Mouse (Mus musculus) C2C12 (cell line): Measurements from ENCODE around the gene Gm43738. TPM values are rescaled to one million over a fixed set of nuclear protein-coding genes. Genes with fewer than 3 reads are reported as not detected.

Experiments
- H3K27me3 ChIP-seq: one replicate; pipeline ENCODE4 v1.6.1; 2011; ENCODE audit not compliant: control insufficient read depth, insufficient read depth, insufficient read length
- H3K36me3 ChIP-seq: one replicate; pipeline ENCODE4 v1.6.1; 2011; ENCODE audit not compliant: control insufficient read depth, insufficient read depth
- H3K4me3 ChIP-seq: one replicate; pipeline ENCODE4 v1.5.1; 2011; ENCODE audit warnings: mild to moderate bottlenecking, control low read depth; ENCODE audit not compliant: poor library complexity, insufficient read depth, severe bottlenecking
- H3K79me2 ChIP-seq: one replicate; pipeline ENCODE4 v1.6.1; 2011; ENCODE audit not compliant: control insufficient read depth, insufficient read depth
- H3K79me3 ChIP-seq: one replicate; pipeline ENCODE4 v1.6.1; 2011; ENCODE audit warnings: low read depth, control low read depth
- H3ac ChIP-seq: one replicate; pipeline ENCODE3; 2011; ENCODE audit warnings: low read depth; ENCODE audit not compliant: control insufficient read depth, insufficient read length
- CEBPB ChIP-seq: IDR thresholded peaks from one replicate; pipeline ENCODE4 v1.6.1; 2011; ENCODE audit warnings: low read depth, mild to moderate bottlenecking, control low read depth, moderate library complexity
- CTCF ChIP-seq: IDR thresholded peaks from one replicate; pipeline ENCODE4 v1.5.1; 2011; ENCODE audit not compliant: control insufficient read depth, insufficient read depth, insufficient read length
- FOSL1 ChIP-seq: IDR thresholded peaks from one replicate; pipeline ENCODE4 v1.8.0; 2011; ENCODE audit warnings: mild to moderate bottlenecking, low read length; ENCODE audit not compliant: poor library complexity, insufficient read depth, severe bottlenecking
- MAX ChIP-seq: IDR thresholded peaks from one replicate; pipeline ENCODE4 v1.6.1; 2011; ENCODE audit warnings: mild to moderate bottlenecking, control low read depth
- MYOD1 ChIP-seq: IDR thresholded peaks from one replicate; pipeline ENCODE4 v1.6.1; 2011; ENCODE audit warnings: low read depth; ENCODE audit not compliant: control insufficient read depth, insufficient read length
- MYOG ChIP-seq: IDR thresholded peaks from one replicate; pipeline ENCODE4 v1.6.1; 2011; ENCODE audit not compliant: control insufficient read depth, insufficient read length; ENCODE audit errors: extremely low read depth
- USF1 ChIP-seq: IDR thresholded peaks from one replicate; pipeline ENCODE4 v1.6.1; 2011; ENCODE audit warnings: low read depth, mild to moderate bottlenecking, control low read depth, moderate library complexity
- polyA plus RNA-seq: library from polyadenylated mRNA; unstranded; fragments of >200 nt; fragmentation: generic; extraction: Trizol; gene quantifications from one replicate; pipeline ENCODE4 v1.2.1, GENCODE M21; 2012; ENCODE audit warnings: missing spikeins

Gene Gm43738
- polyA plus RNA-seq, 1 experiment = 0.02 TPM

GRCm38 (mm10) chr3:89090694-89091655 is 9.9 kb downstream of the Gm43738 start:
- Histone ChIP-seq H3ac (peak overlapping the region; percentile 78), H3K27me3 (no peaks in the 10 kb centered on the region), H3K36me3 (peaks cover 19% of the 10 kb centered on the region), H3K4me3 (peak overlapping the region; percentile 38), H3K79me2 (no peaks in the 10 kb centered on the region), H3K79me3 (no peaks in the 10 kb centered on the region)
- peak; percentile 88 for TF ChIP-seq CTCF
- no peak for TF ChIP-seq CEBPB
- TF ChIP-seq MYOG = no peak
- peak; percentile 99 for TF ChIP-seq MYOD1
- no peak for TF ChIP-seq FOSL1
- no peak for TF ChIP-seq USF1

- TF ChIP-seq MAX = peak; percentile 55
- TF ChIP-seq USF1 = peak; percentile 97
- no peak for TF ChIP-seq FOSL1
Observed at GRCm38 (mm10) chr3:89089882-89090591, 10.9 kb downstream of the Gm43738 start.

DNA sequence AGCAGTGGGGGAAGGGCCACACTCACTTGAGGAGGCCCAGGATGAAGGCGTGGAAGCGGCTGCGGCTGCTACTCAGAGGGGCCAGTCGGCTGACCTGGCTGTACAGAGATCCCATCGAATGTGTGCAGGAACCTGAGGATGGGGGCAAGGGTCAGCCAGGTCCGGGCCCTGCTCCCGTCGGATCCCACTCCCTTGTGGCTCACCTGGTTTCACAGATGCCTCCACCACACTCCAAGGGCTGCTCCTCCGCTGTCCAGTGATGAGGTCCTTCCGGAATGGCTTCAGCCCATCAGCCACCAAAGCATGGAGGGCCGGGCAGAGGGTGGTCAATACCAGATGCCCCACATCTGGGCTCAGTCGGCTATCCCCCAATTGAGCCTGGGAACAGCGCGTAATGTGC is 11.9 kb downstream of the Gm43738 start:
- no peaks in the 10 kb centered on the region for H3K79me2 ChIP-seq

More at GRCm38 (mm10) chr3:89089882-89090591, 10.9 kb downstream of the Gm43738 start:
- Histone ChIP-seq H3K27me3 (no peaks in the 10 kb centered on the region), H3K36me3 (peaks cover 12% of the 10 kb centered on the region), H3ac (peak overlapping the region; percentile 78), H3K4me3 (peak overlapping the region; percentile 38), H3K79me2 (no peaks in the 10 kb centered on the region), H3K79me3 (no peaks in the 10 kb centered on the region)

GRCm38 (mm10) chr3:89087338-89088110 is 13.4 kb downstream of the Gm43738 start:
- no peaks in the 10 kb centered on the region for H3K79me2 ChIP-seq
- H3K4me3 ChIP-seq = no peak overlapping the region
- no peak overlapping the region for H3ac ChIP-seq
- TF ChIP-seq USF1 (no peak), CEBPB (no peak), MAX (peak; percentile 28), MYOD1 (no peak), CTCF (no peak)
- H3K79me3 ChIP-seq = no peaks in the 10 kb centered on the region
- H3K36me3 ChIP-seq = no peaks in the 10 kb centered on the region
- no peaks in the 10 kb centered on the region for H3K27me3 ChIP-seq

More for the DNA sequence above, 11.9 kb downstream of the Gm43738 start:
- Histone ChIP-seq H3K4me3 (no peak overlapping the region), H3K36me3 (peaks cover 3% of the 10 kb centered on the region), H3ac (no peak overlapping the region), H3K79me3 (no peaks in the 10 kb centered on the region), H3K27me3 (no peaks in the 10 kb centered on the region)
- TF ChIP-seq MAX (no peak), MYOD1 (no peak), CTCF (no peak), MYOG (no peak)

DNA sequence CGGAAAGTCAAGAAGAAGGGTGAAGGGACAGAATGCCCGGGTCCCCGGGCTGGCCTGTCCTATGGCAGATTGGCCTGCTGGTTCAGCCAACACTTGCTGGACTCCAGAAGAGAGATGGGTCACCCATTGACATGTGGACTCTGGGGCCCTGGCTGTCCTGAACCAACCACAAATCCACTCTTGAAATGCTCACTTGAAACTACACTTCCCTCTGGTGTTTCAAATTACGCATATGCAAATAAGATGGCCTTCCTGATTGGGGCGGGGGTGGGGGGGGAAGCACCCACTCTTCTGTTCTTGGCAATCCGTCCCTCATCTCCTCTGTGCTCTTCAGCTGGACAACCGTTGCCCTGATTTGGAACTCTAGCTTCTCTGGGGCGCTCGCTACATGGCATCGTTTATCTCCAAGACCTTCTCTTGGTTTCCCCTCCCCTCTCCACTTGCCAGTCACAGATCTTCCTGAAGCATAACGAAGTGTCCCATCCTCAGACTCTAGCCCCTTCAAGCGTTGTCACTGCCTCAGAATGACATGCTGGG is 16.2 kb downstream of the Gm43738 start:
- peaks cover 10% of the 10 kb centered on the region for H3K36me3 ChIP-seq
- TF ChIP-seq MYOG (no peak), FOSL1 (no peak)
- H3K79me2 ChIP-seq = no peaks in the 10 kb centered on the region

More for the DNA sequence above, 16.2 kb downstream of the Gm43738 start:
- H3K4me3 ChIP-seq = no peak overlapping the region
- H3ac ChIP-seq = no peak overlapping the region
- H3K27me3 ChIP-seq = no peaks in the 10 kb centered on the region
- no peaks in the 10 kb centered on the region for H3K79me3 ChIP-seq
